Mouse (Mus musculus) hindbrain, embryonic 15.5 days (tissue): ENCODE data around the gene Nr1h4. TPM values are rescaled to one million over a fixed set of nuclear protein-coding genes. Genes with fewer than 3 reads are reported as not detected.
"Not testable (repeated sequence)": the region's sequence is repeated elsewhere in the genome, so short reads cannot be mapped to it uniquely, and the experiment has no call there.

Experiments used
- ATAC-seq: fragments of 200-750 bp; cut with Nextera tagmentation; 2 replicates; pipeline ENCODE4 v1.8.0; 2017; ENCODE audit warnings: low read depth, moderate number of reproducible peaks, moderate TSS enrichment; ENCODE audit not compliant: low FRiP score
- H3K27ac ChIP-seq: fragments of 300-500 bp; sonication (generic); replicated peaks from 2 replicates; pipeline ENCODE4 v1.5.1; 2015; ENCODE audit warnings: mild to moderate bottlenecking, inconsistent platforms
- H3K27me3 ChIP-seq: fragments of 300-500 bp; sonication (generic); 2 replicates; pipeline ENCODE4 v1.6.1; 2015; ENCODE audit warnings: control low read depth, inconsistent platforms
- H3K36me3 ChIP-seq: fragments of 300-500 bp; sonication (generic); 2 replicates; pipeline ENCODE4 v1.6.1; 2015; ENCODE audit warnings: control low read depth, inconsistent platforms
- H3K4me1 ChIP-seq: fragments of 300-500 bp; sonication (generic); replicated peaks from 2 replicates; pipeline ENCODE4 v1.6.1; 2015; ENCODE audit warnings: control low read depth, inconsistent platforms
- H3K4me2 ChIP-seq: fragments of 300-500 bp; sonication (generic); 2 replicates; pipeline ENCODE4 v1.6.1; 2015; ENCODE audit warnings: moderate library complexity, mild to moderate bottlenecking, inconsistent platforms
- H3K4me3 ChIP-seq: fragments of 300-500 bp; sonication (generic); 2 replicates; pipeline ENCODE4 v1.5.1; 2015; ENCODE audit warnings: mild to moderate bottlenecking, inconsistent platforms
- H3K9ac ChIP-seq: fragments of 300-500 bp; sonication (generic); 2 replicates; pipeline ENCODE4 v1.6.1; 2015; ENCODE audit warnings: inconsistent platforms
- H3K9me3 ChIP-seq: fragments of 300-500 bp; sonication (generic); 2 replicates; pipeline ENCODE4 v1.6.1; 2016; ENCODE audit warnings: control low read depth, inconsistent platforms
- WGBS: fragments of 180-500 bp; shearing (Covaris S2); methylation state at CpG from one replicate; pipeline ENCODE4 v1.1.7; 2015; 5-methylcytosine and 5-hydroxymethylcytosine counted together
- polyA plus RNA-seq: library from polyadenylated mRNA; unstranded; fragments of >200 nt; fragmentation: Nextera tagmentation; extraction: Ambion mirVana; gene quantifications from 2 replicates; pipeline ENCODE4 v1.2.1, GENCODE M21; 2015

The Nr1h4 gene
- not detected in 2 replicates for polyA plus RNA-seq

- 72% methylated on average over 17 of the region's 17 CpGs for WGBS
- Histone ChIP-seq H3K36me3 (no peaks in the 10 kb centered on the region), H3K9me3 (no peaks in the 10 kb centered on the region), H3K4me3 (no peak within 1 kb of the TSS), H3K4me2 (no peak within 1 kb of the TSS), H3K27me3 (no peaks in the 10 kb centered on the region), H3K27ac (no peak within 1 kb of the TSS), H3K9ac (no peak within 1 kb of the TSS), H3K4me1 (peaks cover 15% of the 10 kb centered on the region; the same call in 1 of the 2 replicates)
- no peak for ATAC-seq
These were observed at the start of gene Nr1h4 for GRCm38 (mm10) chr10:89532929-89533727. Gene Nr1h4 (minus strand): TSS chr10:89533585.

GRCm38 (mm10) chr10:89578801-89579200 lies 45.4 kb upstream of the Nr1h4 start:
- no peak for ATAC-seq

GRCm38 (mm10) chr10:89577666-89578065 lies 44.3 kb upstream of the Nr1h4 start:
- H3K27me3 ChIP-seq, result no peaks in the 10 kb centered on the region
- no peak for ATAC-seq
- no peaks in the 10 kb centered on the region for H3K36me3 ChIP-seq
- H3K27ac ChIP-seq, result no peak overlapping the region
- H3K9me3 ChIP-seq, result no peaks in the 10 kb centered on the region
- H3K4me3 ChIP-seq, result no peak overlapping the region
- no peaks in the 10 kb centered on the region for H3K4me1 ChIP-seq
- 86% methylated on average over 3 of the region's 3 CpGs for WGBS
- H3K4me2 ChIP-seq, result no peak overlapping the region
- H3K9ac ChIP-seq, result no peak overlapping the region

More at GRCm38 (mm10) chr10:89578801-89579200, 45.4 kb upstream of the Nr1h4 start:
- Histone ChIP-seq H3K4me3 (no peak overlapping the region), H3K36me3 (no peaks in the 10 kb centered on the region), H3K4me2 (no peak overlapping the region), H3K27me3 (no peaks in the 10 kb centered on the region), H3K4me1 (no peaks in the 10 kb centered on the region), H3K9me3 (no peaks in the 10 kb centered on the region), H3K9ac (no peak overlapping the region), H3K27ac (no peak overlapping the region)
- WGBS, result 96% methylated on average over 4 of the region's 4 CpGs

- H3K36me3 ChIP-seq, result no peaks in the 10 kb centered on the region
- no peaks in the 10 kb centered on the region for H3K9me3 ChIP-seq
- H3K4me1 ChIP-seq, result no peaks in the 10 kb centered on the region
- H3K4me2 ChIP-seq, result no peak overlapping the region
- no peaks in the 10 kb centered on the region for H3K27me3 ChIP-seq
- WGBS, result 86% methylated on average over 3 of the region's 3 CpGs
- H3K9ac ChIP-seq, result no peak overlapping the region
- no peak overlapping the region for H3K4me3 ChIP-seq
- no peak overlapping the region for H3K27ac ChIP-seq
- no peak for ATAC-seq
These were observed 40.0 kb upstream of the Nr1h4 start for GRCm38 (mm10) chr10:89573421-89573820.

GRCm38 (mm10) chr10:89572946-89573345 lies 39.6 kb upstream of the Nr1h4 start:
- H3K4me2 ChIP-seq, result no peak overlapping the region
- H3K27ac ChIP-seq, result no peak overlapping the region
- ATAC-seq, result no peak
- no peak overlapping the region for H3K9ac ChIP-seq
- H3K4me3 ChIP-seq, result no peak overlapping the region
- no peaks in the 10 kb centered on the region for H3K36me3 ChIP-seq
- no peaks in the 10 kb centered on the region for H3K27me3 ChIP-seq
- no peaks in the 10 kb centered on the region for H3K4me1 ChIP-seq
- 93% methylated on average over 6 of the region's 6 CpGs for WGBS
- H3K9me3 ChIP-seq, result no peaks in the 10 kb centered on the region

GRCm38 (mm10) chr10:89567391-89567790 lies 34.0 kb upstream of the Nr1h4 start:
- WGBS, result 93% methylated on average over 2 of the region's 2 CpGs
- no peak for ATAC-seq
- H3K9me3 ChIP-seq, result no peaks in the 10 kb centered on the region; the same call in 1 of the 2 replicates
- no peaks in the 10 kb centered on the region for H3K36me3 ChIP-seq
- H3K4me3 ChIP-seq, result no peak overlapping the region
- H3K27ac ChIP-seq, result no peak overlapping the region
- no peak overlapping the region for H3K9ac ChIP-seq
- no peaks in the 10 kb centered on the region for H3K27me3 ChIP-seq
- H3K4me1 ChIP-seq, result no peaks in the 10 kb centered on the region
- no peak overlapping the region for H3K4me2 ChIP-seq

GRCm38 (mm10) chr10:89565301-89566022 lies 32.1 kb upstream of the Nr1h4 start:
- Histone ChIP-seq H3K27me3 (no peaks in the 10 kb centered on the region), H3K27ac (no peak overlapping the region), H3K9ac (no peak overlapping the region), H3K9me3 (no peaks in the 10 kb centered on the region; the same call in 1 of the 2 replicates), H3K4me3 (no peak overlapping the region), H3K4me1 (no peaks in the 10 kb centered on the region), H3K4me2 (no peak overlapping the region), H3K36me3 (no peaks in the 10 kb centered on the region)
- ATAC-seq, result no peak
- WGBS, result 92% methylated on average over 9 of the region's 9 CpGs

- no peaks in the 10 kb centered on the region for H3K4me1 ChIP-seq
- no peak overlapping the region for H3K4me3 ChIP-seq
- ATAC-seq, result no peak
- H3K27me3 ChIP-seq, result no peaks in the 10 kb centered on the region
- 97% methylated on average over 6 of the region's 6 CpGs for WGBS
- H3K9me3 ChIP-seq, result no peaks in the 10 kb centered on the region; the same call in 1 of the 2 replicates
- H3K4me2 ChIP-seq, result no peak overlapping the region
- no peaks in the 10 kb centered on the region for H3K36me3 ChIP-seq
- H3K9ac ChIP-seq, result no peak overlapping the region
- H3K27ac ChIP-seq, result no peak overlapping the region
These were observed 28.7 kb upstream of the Nr1h4 start for GRCm38 (mm10) chr10:89562113-89562512.

GRCm38 (mm10) chr10:89559351-89559750 lies 26.0 kb upstream of the Nr1h4 start:
- H3K9ac ChIP-seq, result no peak overlapping the region
- H3K9me3 ChIP-seq, result no peaks in the 10 kb centered on the region; the same call in 1 of the 2 replicates
- no peaks in the 10 kb centered on the region for H3K4me1 ChIP-seq
- H3K4me2 ChIP-seq, result no peak overlapping the region
- H3K36me3 ChIP-seq, result no peaks in the 10 kb centered on the region
- no peak for ATAC-seq
- H3K4me3 ChIP-seq, result no peak overlapping the region
- 61% methylated on average over 3 of the region's 3 CpGs for WGBS
- H3K27ac ChIP-seq, result no peak overlapping the region
- H3K27me3 ChIP-seq, result no peaks in the 10 kb centered on the region

- H3K4me3 ChIP-seq, H3K27ac ChIP-seq, H3K4me2 ChIP-seq, ATAC-seq, H3K36me3 ChIP-seq, H3K4me1 ChIP-seq, H3K27me3 ChIP-seq, H3K9ac ChIP-seq, H3K9me3 ChIP-seq: not testable (repeated sequence)
- 88% methylated on average over 13 of the region's 13 CpGs for WGBS
These were observed 21.5 kb upstream of the Nr1h4 start for GRCm38 (mm10) chr10:89554885-89555284.

GRCm38 (mm10) chr10:89553855-89554254 lies 20.5 kb upstream of the Nr1h4 start:
- not testable (repeated sequence) for H3K4me3 ChIP-seq, H3K36me3 ChIP-seq, H3K27ac ChIP-seq, H3K4me2 ChIP-seq, H3K27me3 ChIP-seq, ATAC-seq, H3K9ac ChIP-seq, H3K4me1 ChIP-seq, H3K9me3 ChIP-seq
- 93% methylated on average over 7 of the region's 7 CpGs for WGBS

- H3K9me3 ChIP-seq, result no peaks in the 10 kb centered on the region
- no peaks in the 10 kb centered on the region for H3K27me3 ChIP-seq
- no peak overlapping the region for H3K27ac ChIP-seq
- H3K4me1 ChIP-seq, result no peaks in the 10 kb centered on the region
- no peak overlapping the region for H3K9ac ChIP-seq
- no peaks in the 10 kb centered on the region for H3K36me3 ChIP-seq
- no peak overlapping the region for H3K4me2 ChIP-seq
- WGBS, result 85% methylated on average over 5 of the region's 5 CpGs
- H3K4me3 ChIP-seq, result no peak overlapping the region
- ATAC-seq, result no peak
These were observed 19.6 kb upstream of the Nr1h4 start for GRCm38 (mm10) chr10:89553015-89553414.
